Mouse (Mus musculus) brain, embryonic 14.5 days (tissue): ENCODE data around the gene Pnpla8.

Experiments used
- CTCF ChIP-seq: fragments of 200-500 bp; IDR thresholded peaks from 2 replicates; pipeline ENCODE4 v1.5.1; 2012; ENCODE audit warnings: inconsistent platforms, mild to moderate bottlenecking, moderate library complexity, borderline replicate concordance; ENCODE audit not compliant: insufficient read depth, insufficient read length; ENCODE audit errors: extremely low read depth
- POLR2A ChIP-seq: fragments of 200-500 bp; IDR thresholded peaks from 2 replicates; pipeline ENCODE4 v1.6.1; 2012; ENCODE audit warnings: mild to moderate bottlenecking, inconsistent platforms, borderline replicate concordance; ENCODE audit not compliant: poor library complexity, insufficient read depth, insufficient read length, severe bottlenecking; ENCODE audit errors: extremely low read depth

- TF ChIP-seq CTCF: peak; percentile 46; the same call in 1 of the 2 replicates
- TF ChIP-seq POLR2A: no peak
Observed at GRCm38 (mm10) chr12:44292281-44292680, 71.1 kb downstream of the Pnpla8 start.
